Mouse (Mus musculus) layer of hippocampus, adult 8-10 months (tissue): Measurements from ENCODE around the gene Gm10309. TPM values are rescaled to one million over a fixed set of nuclear protein-coding genes. Genes with fewer than 3 reads are reported as not detected.
"Not testable (repeated sequence)": the region's sequence is repeated elsewhere in the genome, so short reads cannot be mapped to it uniquely, and the experiment has no call there.

Experiments used
- DNase-seq, 2 experiments: peaks; one replicate each; pipeline ENCODE4 v3.0.0; 2022; ENCODE audit warnings: low spot score in 2 of 2
- total RNA-seq, 4 experiments: library from RNA; stranded (reverse); gene quantifications; 2 replicates each; pipeline ENCODE4 v1.2.4; 2022

The Gm10309 gene
- total RNA-seq, 4 experiments from 2014 or later = not detected

DNA sequence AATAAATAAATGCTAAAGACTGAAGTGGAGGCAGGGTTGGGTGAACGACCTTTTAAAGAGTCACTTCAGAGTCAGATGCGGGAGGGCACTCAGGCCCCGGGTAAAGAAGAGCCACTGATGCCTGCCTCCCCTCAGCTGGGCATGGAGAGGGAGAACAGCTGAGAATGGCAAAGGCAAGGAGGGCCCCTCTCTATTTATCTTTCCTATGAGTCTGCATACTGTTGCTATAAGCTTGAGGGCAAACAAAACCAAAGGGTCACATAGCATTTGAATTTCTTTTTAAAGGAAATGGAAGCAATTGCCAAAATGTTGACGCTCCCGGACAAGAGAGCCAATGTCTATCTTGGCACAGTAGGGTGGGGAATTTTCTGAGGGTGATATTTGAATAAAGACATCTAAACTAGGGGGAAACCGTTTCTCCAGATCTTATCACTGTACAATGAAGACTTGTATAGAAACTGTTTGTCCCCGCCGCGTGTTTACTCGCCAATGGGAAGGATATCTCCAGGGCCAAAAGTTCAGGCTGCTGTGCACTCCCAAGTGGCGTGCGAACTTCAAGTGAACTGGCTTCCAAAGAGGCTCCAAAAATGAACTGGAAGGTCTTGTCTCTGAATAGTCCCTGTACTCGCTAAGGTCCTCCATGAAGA, 10.1 kb upstream of the Gm10309 start:
- DNase-seq = no peak

- DNase-seq = no peak
Measured at GRCm38 (mm10) chr17:86509871-86510270, 4.8 kb upstream of the Gm10309 start.

DNA sequence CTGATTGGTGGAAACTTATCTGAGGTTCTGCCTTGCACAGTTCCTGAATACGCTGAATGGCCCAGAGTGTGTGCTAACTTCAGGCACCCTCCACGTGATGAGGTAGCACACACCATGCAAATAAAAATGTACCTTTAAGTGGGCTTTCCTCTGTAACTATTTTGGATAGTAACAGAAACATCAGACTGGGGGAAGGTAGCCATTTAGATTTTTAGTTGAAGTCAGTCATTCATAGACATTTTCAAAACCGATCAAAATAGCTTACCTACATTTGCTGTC, 3.1 kb upstream of the Gm10309 start:
- DNase-seq = no peak

DNA sequence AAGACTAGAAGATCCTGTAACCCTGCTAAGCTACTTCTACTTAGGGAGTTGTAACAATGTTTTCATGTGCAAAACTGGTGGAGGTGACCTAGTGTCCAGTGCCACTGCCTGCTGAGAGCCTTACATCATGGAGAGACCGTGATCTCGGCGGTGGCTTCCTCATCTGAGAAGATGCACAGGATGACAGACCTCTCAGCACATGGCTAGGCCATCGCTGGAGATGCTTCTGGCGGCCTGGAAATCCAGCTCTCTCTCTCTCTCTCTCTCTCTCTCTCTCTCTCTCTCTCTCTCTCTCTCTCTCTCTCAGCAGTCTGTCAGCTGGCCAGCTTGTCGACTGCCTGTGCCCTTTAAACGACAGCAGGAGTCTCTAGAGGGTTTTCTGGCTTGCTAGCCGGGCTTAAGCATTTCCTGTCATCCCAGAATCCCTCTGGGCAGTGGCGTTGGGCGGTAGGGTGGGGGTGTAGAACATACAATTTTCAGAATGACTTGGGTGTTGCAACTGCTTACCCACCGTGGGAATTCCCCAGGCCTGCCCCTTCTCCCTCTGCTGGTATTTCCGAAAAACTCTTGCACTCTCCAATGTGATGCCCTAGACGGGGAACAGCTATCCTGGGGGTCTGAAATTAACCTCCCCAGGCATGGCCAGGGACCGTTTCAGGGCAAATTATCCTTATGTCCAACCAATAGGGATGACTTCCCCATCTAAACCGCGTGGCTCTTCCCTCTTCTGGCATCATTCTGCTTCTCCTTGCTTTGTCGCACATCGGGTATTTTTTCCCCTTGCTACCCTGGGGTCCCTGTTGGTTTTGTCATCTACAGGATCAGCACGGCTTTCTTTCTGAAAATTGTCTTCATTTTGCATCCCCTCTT, 2.5 kb upstream of the Gm10309 start:
- no peak for DNase-seq

- no peak for DNase-seq
Measured at GRCm38 (mm10) chr17:86506881-86507280, 1.8 kb upstream of the Gm10309 start.

GRCm38 (mm10) chr17:86503208-86503897, 1.7 kb downstream of the Gm10309 start:
- DNase-seq = no peak

GRCm38 (mm10) chr17:86501393-86501792, 3.6 kb downstream of the Gm10309 start:
- DNase-seq = no peak

- DNase-seq = no peak
Measured at GRCm38 (mm10) chr17:86499359-86500045, 5.5 kb downstream of the Gm10309 start.

DNA sequence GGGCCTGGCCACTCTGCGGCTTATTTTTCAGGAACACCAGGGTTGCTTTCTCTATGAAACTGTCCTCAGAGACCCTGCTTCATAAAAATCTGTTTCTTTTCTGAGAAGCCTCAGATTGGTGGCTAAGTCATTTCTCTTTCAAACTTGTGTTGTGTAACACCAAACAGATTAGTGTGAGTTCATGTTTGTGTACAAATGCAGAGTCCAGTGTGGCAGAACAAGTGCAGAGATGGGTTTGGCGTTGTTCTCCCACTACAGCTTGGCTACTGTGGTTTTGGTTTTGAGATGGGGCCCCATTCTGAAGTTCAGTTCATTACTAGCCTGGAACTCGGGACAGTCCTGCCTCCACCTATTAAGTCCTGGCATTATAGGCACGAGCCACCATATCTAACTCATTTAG, 7.7 kb downstream of the Gm10309 start:
- DNase-seq = no peak

DNA sequence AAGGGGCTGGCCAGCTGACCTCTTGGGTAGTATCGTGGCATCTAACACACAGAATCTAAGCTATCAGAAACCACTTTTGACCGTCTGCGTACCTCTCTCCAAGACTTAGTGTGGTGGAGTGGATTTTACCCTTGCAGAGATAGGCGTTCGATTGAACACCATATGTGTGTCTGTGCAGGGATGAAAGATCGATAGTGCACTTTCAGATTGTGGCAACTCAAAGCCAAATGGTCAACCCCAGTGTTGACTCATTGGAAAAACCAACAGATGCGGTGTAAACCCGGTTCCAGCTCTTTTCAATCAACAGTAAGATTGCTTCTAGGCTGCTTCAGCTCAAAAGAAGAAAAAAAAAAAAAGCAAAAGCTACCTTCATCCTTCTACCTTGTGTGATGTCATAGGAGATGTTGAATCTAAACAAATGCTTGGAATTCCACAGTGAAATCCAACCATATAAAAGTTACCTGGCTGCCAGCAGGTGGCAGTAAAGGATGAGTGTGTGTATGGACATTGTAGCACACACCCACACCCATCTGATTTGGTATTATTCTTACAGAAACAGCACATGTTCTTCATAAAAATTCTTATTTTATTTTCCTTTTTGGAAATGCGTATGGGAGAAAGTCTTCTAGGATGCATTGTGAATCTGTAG, 8.8 kb downstream of the Gm10309 start:
- DNase-seq = peak in 1 of 2 experiments; percentile 39

- no peak for DNase-seq
Measured at GRCm38 (mm10) chr17:86494895-86495294, 10.1 kb downstream of the Gm10309 start.

DNA sequence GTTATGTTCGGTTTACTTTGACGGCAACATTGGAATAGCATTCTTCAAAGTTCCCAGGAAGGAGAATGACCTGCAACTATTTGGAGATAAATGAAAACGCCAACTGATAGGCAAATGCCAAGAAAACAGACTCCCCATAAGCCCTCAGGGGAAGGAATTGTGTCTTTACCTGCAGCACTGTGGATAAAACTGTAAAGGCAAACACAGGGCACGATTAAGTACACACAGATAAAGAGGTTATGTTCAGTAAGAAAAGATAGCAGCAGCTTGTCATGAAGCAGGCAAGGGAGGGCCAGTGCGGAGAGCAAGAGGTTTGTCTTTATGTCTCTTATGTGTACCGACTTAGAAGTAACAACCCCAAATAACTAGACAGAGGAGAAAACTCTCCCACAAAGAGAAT, 10.5 kb downstream of the Gm10309 start:
- no peak for DNase-seq

DNA sequence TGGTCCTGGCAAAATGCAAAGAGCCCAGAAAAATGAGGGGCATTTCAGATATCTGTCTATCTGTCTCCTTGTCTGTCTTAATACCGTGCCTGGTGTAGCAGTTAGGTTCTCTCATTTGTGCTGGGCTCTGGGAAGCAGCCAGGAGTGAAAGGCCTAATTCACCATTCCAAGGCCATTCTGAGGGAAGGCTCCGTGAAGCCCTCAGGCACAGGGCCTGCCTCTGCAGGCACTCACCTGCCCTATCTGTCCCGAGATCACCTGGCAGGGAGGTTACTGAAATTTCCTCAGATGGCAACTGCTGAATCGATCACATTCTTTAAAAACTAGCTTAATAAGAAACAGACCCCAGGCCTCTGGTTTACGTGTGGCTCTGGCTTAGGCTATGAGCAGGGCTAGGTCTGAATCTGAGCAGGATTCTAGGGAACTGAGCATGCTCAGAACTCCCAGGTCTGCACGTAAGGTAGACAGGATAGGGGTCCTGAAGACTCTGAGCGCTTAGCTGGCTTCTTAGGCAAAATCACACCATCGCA, 11.1 kb downstream of the Gm10309 start:
- DNase-seq = no peak

- no peak for DNase-seq
Measured at GRCm38 (mm10) chr17:86492376-86492775, 12.7 kb downstream of the Gm10309 start.

DNA sequence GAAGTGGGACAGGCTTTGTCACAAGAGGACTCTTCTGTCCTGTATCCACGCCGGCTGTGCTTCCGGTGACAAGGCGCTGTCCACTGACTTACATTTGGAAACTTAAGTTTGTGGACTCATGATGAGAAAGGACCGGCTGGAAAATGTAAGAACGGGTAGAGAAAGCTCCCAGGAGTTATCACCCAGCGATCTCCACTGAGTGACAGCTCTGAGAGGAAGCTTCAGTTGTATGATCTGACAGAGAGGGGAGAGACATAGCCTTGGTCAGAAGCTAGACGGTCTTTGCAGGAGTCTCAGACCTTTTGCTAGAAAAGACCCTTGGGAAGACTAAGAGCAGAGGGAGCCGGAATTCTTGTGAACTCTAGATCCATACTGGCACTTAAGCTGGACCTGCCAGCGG, 15.2 kb downstream of the Gm10309 start:
- no peak for DNase-seq

GRCm38 (mm10) chr17:86487450-86487849, 17.6 kb downstream of the Gm10309 start:
- no peak for DNase-seq

- no peak for DNase-seq
Measured at GRCm38 (mm10) chr17:86486657-86487056, 18.4 kb downstream of the Gm10309 start.

DNA sequence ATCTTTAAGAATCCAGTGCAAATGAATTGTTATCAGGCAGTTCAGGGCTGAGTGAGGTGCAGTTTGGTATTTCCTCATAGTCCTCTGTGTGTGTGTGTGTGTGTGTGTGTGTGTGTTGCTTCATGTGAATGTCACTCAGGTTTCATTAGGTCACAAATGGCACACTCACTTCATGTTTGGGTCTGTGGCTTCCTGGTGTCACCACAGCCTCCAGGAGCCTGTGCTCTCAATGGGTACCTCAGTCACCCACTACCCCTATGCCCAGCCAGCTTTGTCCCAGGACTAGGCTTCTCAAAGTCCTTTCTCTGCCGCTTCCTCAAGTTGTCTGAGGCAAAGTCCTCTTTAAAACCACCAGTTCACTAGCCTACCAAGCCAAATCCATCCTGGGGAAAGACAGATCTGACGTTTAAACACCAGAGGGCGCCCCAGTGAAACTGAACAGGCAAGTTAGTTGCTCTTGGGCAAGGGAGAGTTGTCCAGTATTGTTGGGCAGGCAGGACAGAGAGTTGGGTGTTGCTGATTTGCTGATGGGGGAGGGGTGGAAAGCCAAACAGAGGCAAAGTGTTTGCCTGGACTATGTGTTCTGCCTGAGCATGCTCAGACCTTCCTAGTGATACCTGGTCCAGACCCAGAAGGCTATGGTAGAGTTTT, 20.8 kb downstream of the Gm10309 start:
- peak; percentile 66 to 84 for DNase-seq

DNA sequence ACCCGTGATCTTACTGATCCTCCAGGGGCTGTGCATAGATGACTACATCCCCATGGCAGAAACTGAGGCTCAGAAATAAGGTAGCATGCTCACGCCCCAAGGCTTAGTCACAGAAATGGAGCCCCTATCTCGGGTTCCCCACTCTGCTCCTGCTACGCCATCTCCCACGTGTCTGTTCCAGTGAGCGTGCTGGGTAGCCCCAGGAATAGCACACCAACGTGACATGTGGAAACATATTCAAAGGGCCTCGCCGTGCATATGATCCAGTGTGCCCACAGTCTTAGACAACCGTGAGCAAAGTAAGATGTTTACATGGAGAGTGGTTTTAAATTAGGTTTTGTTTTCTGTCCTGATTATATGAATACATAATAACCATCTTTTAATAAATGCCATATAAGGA, 22.4 kb downstream of the Gm10309 start:
- no peak for DNase-seq

DNA sequence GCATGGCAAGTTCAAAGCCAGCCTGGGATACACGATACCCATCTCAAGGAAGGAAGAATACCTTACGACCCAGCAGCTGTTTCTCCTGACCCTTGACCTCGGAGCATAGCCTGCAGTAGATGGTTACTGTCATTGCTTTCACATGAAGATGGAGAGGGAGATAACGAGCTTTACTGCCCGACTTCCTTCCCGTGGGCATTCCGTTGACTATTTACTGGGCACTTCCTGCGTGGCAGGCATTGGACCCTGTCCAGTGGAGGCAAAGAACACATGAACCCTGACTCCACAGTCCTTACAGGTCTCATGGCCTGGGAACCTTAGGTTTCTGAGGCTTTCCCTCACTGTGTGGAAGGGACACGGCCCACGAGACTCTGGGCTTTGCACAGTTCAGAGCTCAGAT, 25.6 kb downstream of the Gm10309 start:
- no peak for DNase-seq

- not testable (repeated sequence) for DNase-seq
Measured at GRCm38 (mm10) chr17:86477401-86477800, 27.6 kb downstream of the Gm10309 start.
